ENCODE assay signal across 26 mouse cellular contexts in the genomic region with DNA sequence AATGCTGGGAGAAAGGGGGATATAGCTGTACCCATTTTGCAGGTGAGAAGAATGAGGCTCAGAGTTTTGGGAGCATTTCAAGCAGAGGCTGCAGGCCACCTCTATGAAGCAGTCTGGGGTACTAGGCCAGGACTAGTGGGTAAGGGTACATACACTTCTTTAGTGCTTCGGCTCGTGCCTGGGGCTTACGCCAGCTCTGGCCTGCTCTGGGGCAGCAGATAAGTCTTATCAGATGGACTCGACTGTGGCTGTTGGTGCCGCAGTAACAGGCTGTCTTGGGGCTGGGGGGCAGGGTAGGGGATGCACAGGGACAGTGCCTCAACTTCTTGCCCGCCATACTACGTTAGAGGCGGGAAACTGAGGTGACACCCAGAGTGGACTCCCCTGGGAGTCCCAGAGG. TPM values are rescaled to one million over a fixed set of nuclear protein-coding genes. Genes with fewer than 3 reads are reported as not detected.
DNase-seq lines count a peak whose midpoint lies in the region; ATAC-seq and TF ChIP-seq lines count a peak whose summit lies in the region.
"Had no signal": no experiment of that assay in that cellular context is flagged by ENCODE, and none has a peak within 500 bp of the region (broad histone marks: within the 10 kb centered on the region; RNA-seq: fewer than 3 reads in every experiment).

No protein-coding gene starts in this region.

- H3K36me3 ChIP-seq in heart, embryonic 13.5 days, result no peaks in the 10 kb centered on the region
- no peaks in the 10 kb centered on the region; the same call in 1 of the 2 replicates for H3K36me3 ChIP-seq in liver, embryonic 14.5 days (replicated peaks; ENCODE audit: control insufficient read depth, insufficient read depth, low read depth)
- H3K36me3 ChIP-seq: kidney, embryonic 15.5 days; limb, embryonic 12.5 days had no signal

- no peak overlapping the region for H3K27ac ChIP-seq in heart, embryonic 13.5 days (replicated peaks)
- H3K27ac ChIP-seq in liver, embryonic 14.5 days, result peak overlapping the region; percentile 91
- H3K27ac ChIP-seq: gastrocnemius, adult 2 months; kidney, embryonic 15.5 days; layer of hippocampus, adult 2 months; left cerebral cortex, adult 2 months; limb, embryonic 12.5 days had no signal

- TF ChIP-seq CTCF in liver, embryonic 14.5 days (IDR thresholded peaks at IDR 0.05; ENCODE audit: low read depth), result no peak

- H3K4me3 ChIP-seq in heart, embryonic 13.5 days, result peak overlapping the region; percentile 8; the same call in 1 of the 2 replicates
- peak overlapping the region; percentile 85 to 100 for H3K4me3 ChIP-seq in liver, embryonic 14.5 days (ENCODE audit: insufficient read depth in 1 of 2, low read depth in 2 of 2, low read length in 2 of 2)
- H3K4me3 ChIP-seq: gastrocnemius, adult 2 months; kidney, embryonic 15.5 days; layer of hippocampus, adult 2 months; left cerebral cortex, adult 2 months; limb, embryonic 12.5 days had no signal

- H3K27me3 ChIP-seq in heart, embryonic 13.5 days (replicated peaks), result no peaks in the 10 kb centered on the region
- H3K27me3 ChIP-seq in liver, embryonic 14.5 days (ENCODE audit: control insufficient read depth, insufficient read depth, low read length), result no peaks in the 10 kb centered on the region
- H3K27me3 ChIP-seq: kidney, embryonic 15.5 days; limb, embryonic 12.5 days had no signal

- H3K9ac ChIP-seq in heart, embryonic 13.5 days, result no peak overlapping the region
- peak overlapping the region; percentile 94 for H3K9ac ChIP-seq in liver, embryonic 14.5 days (replicated peaks)
- H3K9ac ChIP-seq: forebrain, postnatal 0 days; kidney, embryonic 15.5 days; limb, embryonic 12.5 days had no signal

- TF ChIP-seq EP300 in liver, embryonic 14.5 days (IDR thresholded peaks at IDR 0.05; ENCODE audit: low read depth), result peak; percentile 78

- no peaks in the 10 kb centered on the region for H3K4me1 ChIP-seq in heart, embryonic 13.5 days
- peaks cover 30 to 38% of the 10 kb centered on the region in 2 experiments for H3K4me1 ChIP-seq in liver, embryonic 14.5 days (replicated peaks; ENCODE audit: control insufficient read depth in 2 of 2, insufficient read depth in 2 of 2, low read length in 1 of 2)
- H3K4me1 ChIP-seq: kidney, embryonic 15.5 days; limb, embryonic 12.5 days had no signal

- peak overlapping the region; percentile 6; the same call in 1 of the 2 replicates for H3K4me2 ChIP-seq in heart, embryonic 13.5 days
- H3K4me2 ChIP-seq in liver, embryonic 14.5 days (ENCODE audit: low read depth), result peak overlapping the region; percentile 85
- H3K4me2 ChIP-seq: kidney, embryonic 15.5 days; limb, embryonic 12.5 days had no signal

- H3K9me3 ChIP-seq in heart, embryonic 13.5 days, result no peaks in the 10 kb centered on the region
- H3K9me3 ChIP-seq in liver, embryonic 14.5 days (ENCODE audit: control insufficient read depth, low read length), result no peaks in the 10 kb centered on the region
- H3K9me3 ChIP-seq: kidney, embryonic 15.5 days; limb, embryonic 12.5 days had no signal

- 48% methylated on average over 8 of the region's 8 CpGs for WGBS in heart, embryonic 13.5 days
- 10% methylated on average over 8 of the region's 8 CpGs for WGBS in liver, embryonic 14.5 days (ENCODE audit: insufficient replicate concordance)

- DNase-seq in heart, postnatal 4 days, result no peak
- peak; percentile 56 for DNase-seq in c-Kit-positive CD71-positive TER-119-positive erythroid progenitor cells, embryonic 14.5 days (ENCODE audit: low spot score)
- peak in 1 of 3 experiments; percentile 50 for DNase-seq in liver, embryonic 14.5 days (ENCODE audit: low read depth in 3 of 3, low spot score in 3 of 3)
- peak; percentile 26 for DNase-seq in spleen, postnatal 36 days (ENCODE audit: low spot score in 2 of 2)
- no peak for DNase-seq in adrenal gland, adult 2 months
- DNase-seq: adrenal gland, adult 8-10 months; B cell, adult 2 months; cerebellum, adult 9-11 months; embryo, embryonic 11 days; forebrain, postnatal 0 days; gastrocnemius, adult 2 months; heart, adult 18-20 months; heart, postnatal 14 days; midbrain, embryonic 14.5 days; right cerebral cortex, postnatal 14 days; thymus, postnatal 4 days had no signal

- ATAC-seq in heart, embryonic 13.5 days (ENCODE audit: extremely low read depth, insufficient number of reproducible peaks, low FRiP score, low TSS enrichment), result peak; percentile 65
- ATAC-seq in liver, embryonic 14.5 days (ENCODE audit: insufficient read depth), result peak; percentile 78
- ATAC-seq in cerebellum, adult (ENCODE audit: insufficient number of reproducible peaks, low FRiP score, low TSS enrichment), result no peak
- no peak for ATAC-seq in inflammation-experienced regulatory T-cells, adult 6 months
- ATAC-seq: forebrain, postnatal 0 days; lung, postnatal 0 days had no signal

RNA-seq across cellular contexts. Expression of a gene that starts 9.6 kb away (rescaled TPM):
- 2.8 and 5.9 TPM in 2 replicates for polyA plus RNA-seq in heart, embryonic 13.5 days (2015; fragmentation: Nextera tagmentation; extraction: Ambion mirVana)
- total RNA-seq in heart, postnatal 4 days (2021), result under 1 TPM in 1 of 2 experiments, not detected in 1; 0.14 TPM
- polyA plus RNA-seq in liver, embryonic 14.5 days (2012; rRNA removed), result 112 and 113 TPM in 2 replicates
- polyA plus RNA-seq in liver, embryonic 14.5 days (2014; fragmentation: Nextera tagmentation; extraction: Ambion mirVana), result 105 and 126 TPM in 2 replicates
- under 1 TPM in 1 of 2 experiments, not detected in 1; 0.48 TPM for total RNA-seq in adrenal gland, adult 2 months (2021)
- 0.12 and 1.7 TPM in 2 replicates for polyA plus RNA-seq in adrenal gland, adult 2 months (2012; rRNA removed)
- 10 to 100 TPM in 2 of 3 experiments, not detected in 1; 25.6 to 27.7 TPM for polyA plus RNA-seq in inflammation-experienced regulatory T-cells, adult 6 months (2017; shearing (Covaris generic))
- total RNA-seq: forebrain, postnatal 0 days; gastrocnemius, adult 2 months; heart, adult 18-20 months; heart, postnatal 14 days; layer of hippocampus, adult 2 months; left cerebral cortex, adult 2 months had no signal
- polyA plus RNA-seq: forebrain, postnatal 0 days; midbrain, embryonic 14.5 days had no signal

RNA-seq across cellular contexts. Expression of a gene that starts 20.5 kb away (rescaled TPM):
- polyA plus RNA-seq in heart, embryonic 13.5 days (2015; fragmentation: Nextera tagmentation; extraction: Ambion mirVana), result 22.8 and 24.9 TPM in 2 replicates
- total RNA-seq in heart, postnatal 4 days (2021), result 10 to 100 TPM; 30.3 to 32.8 TPM
- 10.8 and 11.9 TPM in 2 replicates for polyA plus RNA-seq in liver, embryonic 14.5 days (2012; rRNA removed)
- 7.9 and 8.8 TPM in 2 replicates for polyA plus RNA-seq in liver, embryonic 14.5 days (2014; fragmentation: Nextera tagmentation; extraction: Ambion mirVana)
- 10 to 100 TPM; 13.3 to 16.1 TPM for total RNA-seq in adrenal gland, adult 2 months (2021)
- polyA plus RNA-seq in adrenal gland, adult 2 months (2012; rRNA removed), result 23.2 and 25.2 TPM in 2 replicates
- polyA plus RNA-seq in inflammation-experienced regulatory T-cells, adult 6 months (2017; shearing (Covaris generic)), result 10 to 100 TPM in 1 of 3 experiments, 1 to 10 TPM in 2; 6.2 to 12.7 (median 9.4) TPM

RNA-seq across cellular contexts. Expression of a gene that starts 39.8 kb away (rescaled TPM):
- polyA plus RNA-seq in heart, embryonic 13.5 days (2015; fragmentation: Nextera tagmentation; extraction: Ambion mirVana), result not detected in 2 replicates
- not detected for total RNA-seq in heart, postnatal 4 days (2021)
- 0.05 TPM in 1 of 2 replicates, not detected in the other for polyA plus RNA-seq in liver, embryonic 14.5 days (2012; rRNA removed)
- polyA plus RNA-seq in liver, embryonic 14.5 days (2014; fragmentation: Nextera tagmentation; extraction: Ambion mirVana), result not detected in 2 replicates
- total RNA-seq in adrenal gland, adult 2 months (2021), result not detected
- polyA plus RNA-seq in adrenal gland, adult 2 months (2012; rRNA removed), result not detected in 2 replicates
- not detected for polyA plus RNA-seq in inflammation-experienced regulatory T-cells, adult 6 months (2017; shearing (Covaris generic))
- total RNA-seq: adrenal gland, adult 8-10 months; forebrain, postnatal 0 days; gastrocnemius, adult 2 months; heart, adult 18-20 months; heart, postnatal 14 days; layer of hippocampus, adult 2 months; left cerebral cortex, adult 2 months had no signal
- polyA plus RNA-seq: forebrain, postnatal 0 days; intestine, embryonic 14.5 days; kidney, embryonic 15.5 days; limb, embryonic 12.5 days; lung, postnatal 0 days; midbrain, embryonic 14.5 days had no signal

RNA-seq across cellular contexts. Expression of a gene that starts 48.6 kb away (rescaled TPM):
- polyA plus RNA-seq in heart, embryonic 13.5 days (2015; fragmentation: Nextera tagmentation; extraction: Ambion mirVana), result 0.42 and 0.78 TPM in 2 replicates
- not detected for total RNA-seq in heart, postnatal 4 days (2021)
- 0.19 TPM in 1 of 2 replicates, not detected in the other for polyA plus RNA-seq in liver, embryonic 14.5 days (2012; rRNA removed)
- polyA plus RNA-seq in liver, embryonic 14.5 days (2014; fragmentation: Nextera tagmentation; extraction: Ambion mirVana), result 0.08 TPM in 1 of 2 replicates, not detected in the other
- 10 to 100 TPM; 34.7 to 59.2 TPM for total RNA-seq in adrenal gland, adult 2 months (2021)
- 223 and 268 TPM in 2 replicates for polyA plus RNA-seq in adrenal gland, adult 2 months (2012; rRNA removed)
- polyA plus RNA-seq in inflammation-experienced regulatory T-cells, adult 6 months (2017; shearing (Covaris generic)), result not detected
- total RNA-seq: gastrocnemius, adult 2 months; heart, postnatal 14 days had no signal

RNA-seq across cellular contexts. Expression of a gene that starts 50.1 kb away (rescaled TPM):
- polyA plus RNA-seq in heart, embryonic 13.5 days (2015; fragmentation: Nextera tagmentation; extraction: Ambion mirVana), result 0.38 and 0.53 TPM in 2 replicates
- total RNA-seq in heart, postnatal 4 days (2021), result not detected
- polyA plus RNA-seq in liver, embryonic 14.5 days (2012; rRNA removed), result not detected in 2 replicates
- polyA plus RNA-seq in liver, embryonic 14.5 days (2014; fragmentation: Nextera tagmentation; extraction: Ambion mirVana), result not detected in 2 replicates
- total RNA-seq in adrenal gland, adult 2 months (2021), result not detected
- polyA plus RNA-seq in adrenal gland, adult 2 months (2012; rRNA removed), result not detected in 2 replicates
- polyA plus RNA-seq in inflammation-experienced regulatory T-cells, adult 6 months (2017; shearing (Covaris generic)), result not detected
- total RNA-seq: adrenal gland, adult 8-10 months; gastrocnemius, adult 2 months; heart, adult 18-20 months; heart, postnatal 14 days had no signal
- polyA plus RNA-seq: intestine, embryonic 14.5 days; kidney, embryonic 15.5 days; limb, embryonic 12.5 days; midbrain, embryonic 14.5 days; testis, adult 2 months had no signal

Comparison
In these comparisons a context has a peak if more than half of its experiments do, and no peak if none do; other contexts are left out.
1. ATAC-seq: peak in heart, embryonic 13.5 days (single experiment) and liver, embryonic 14.5 days (single experiment); none in cerebellum, adult (single experiment) and inflammation-experienced regulatory T-cells, adult 6 months (single experiment).
2. DNase-seq: peak in c-Kit-positive CD71-positive TER-119-positive erythroid progenitor cells, embryonic 14.5 days (single experiment) and spleen, postnatal 36 days (2 of 2); none in heart, postnatal 4 days (single experiment) and adrenal gland, adult 2 months (single experiment).